Mouse (Mus musculus) forebrain, embryonic 13.5 days (tissue): Measurements from ENCODE around the gene Gm5447. TPM values are rescaled to one million over a fixed set of nuclear protein-coding genes. Genes with fewer than 3 reads are reported as not detected.

ENCODE experiments used
- ATAC-seq: fragments of 200-750 bp; cut with Nextera tagmentation; 2 replicates; pipeline ENCODE4 v1.8.0; 2017
- H3K27ac ChIP-seq: fragments of 300-500 bp; sonication (generic); 2 replicates; pipeline ENCODE4 v1.5.1; 2015; ENCODE audit warnings: inconsistent platforms, mild to moderate bottlenecking, moderate library complexity
- H3K27me3 ChIP-seq: fragments of 300-500 bp; sonication (generic); 2 replicates; pipeline ENCODE4 v1.6.1; 2015; ENCODE audit warnings: mild to moderate bottlenecking, inconsistent platforms
- H3K36me3 ChIP-seq: fragments of 300-500 bp; sonication (generic); 2 replicates; pipeline ENCODE4 v1.6.1; 2015; ENCODE audit warnings: mild to moderate bottlenecking, inconsistent platforms; ENCODE audit not compliant: poor library complexity, severe bottlenecking
- H3K4me1 ChIP-seq: fragments of 300-500 bp; sonication (generic); 2 replicates; pipeline ENCODE4 v1.6.1; 2015; ENCODE audit warnings: inconsistent platforms
- H3K4me2 ChIP-seq: fragments of 300-500 bp; sonication (generic); 2 replicates; pipeline ENCODE4 v1.6.1; 2015; ENCODE audit warnings: inconsistent platforms, mild to moderate bottlenecking, moderate library complexity
- H3K4me3 ChIP-seq: fragments of 300-500 bp; sonication (generic); 2 replicates; pipeline ENCODE4 v1.5.1; 2015; ENCODE audit warnings: mild to moderate bottlenecking, inconsistent platforms
- H3K9ac ChIP-seq: fragments of 300-500 bp; sonication (generic); 2 replicates; pipeline ENCODE4 v1.6.1; 2015; ENCODE audit warnings: mild to moderate bottlenecking, inconsistent platforms
- H3K9me3 ChIP-seq: fragments of 300-500 bp; sonication (generic); replicated peaks from 2 replicates; pipeline ENCODE4 v1.6.1; 2016; ENCODE audit warnings: inconsistent platforms
- WGBS: fragments of 180-500 bp; shearing (Covaris S2); methylation state at CpG from one replicate; pipeline ENCODE4 v1.1.7; 2015; 5-methylcytosine and 5-hydroxymethylcytosine counted together
- polyA plus RNA-seq: library from polyadenylated mRNA; unstranded; fragments of >200 nt; fragmentation: Nextera tagmentation; extraction: Ambion mirVana; gene quantifications from 2 replicates; pipeline ENCODE4 v1.2.1, GENCODE M21; 2015

Gm5447 gene
- polyA plus RNA-seq, 1 experiment from 2014 or later: 0.12 TPM

DNA sequence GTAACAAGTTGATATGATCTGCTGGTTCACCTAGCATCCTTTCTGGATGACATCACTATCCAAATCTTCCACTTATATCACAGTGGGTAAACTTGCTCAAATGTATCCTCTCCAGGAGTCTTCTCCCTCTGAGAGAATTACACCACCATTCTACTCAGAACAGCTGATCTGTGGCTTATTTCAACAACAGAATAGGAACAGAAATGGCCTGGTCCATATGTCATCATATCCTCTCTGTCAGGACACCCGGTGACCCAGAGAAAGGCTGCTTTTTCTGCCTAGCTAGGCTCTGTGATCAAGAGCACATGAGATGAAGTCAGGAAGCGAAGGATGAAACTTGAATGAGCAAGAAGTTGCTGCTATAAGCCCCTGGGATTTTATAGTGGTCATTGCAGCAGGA lies 13.7 kb downstream of the Gm5447 start:
- WGBS: 89% methylated on average over 2 of the region's 2 CpGs
- H3K4me2 ChIP-seq: no peak overlapping the region
- H3K27me3 ChIP-seq: peaks cover 22% of the 10 kb centered on the region
- no peak for ATAC-seq
- H3K9ac ChIP-seq: no peak overlapping the region
- H3K4me3 ChIP-seq: no peak overlapping the region
- no peak overlapping the region for H3K27ac ChIP-seq
- H3K9me3 ChIP-seq: no peaks in the 10 kb centered on the region
- H3K36me3 ChIP-seq: no peaks in the 10 kb centered on the region
- peaks cover 8% of the 10 kb centered on the region for H3K4me1 ChIP-seq

DNA sequence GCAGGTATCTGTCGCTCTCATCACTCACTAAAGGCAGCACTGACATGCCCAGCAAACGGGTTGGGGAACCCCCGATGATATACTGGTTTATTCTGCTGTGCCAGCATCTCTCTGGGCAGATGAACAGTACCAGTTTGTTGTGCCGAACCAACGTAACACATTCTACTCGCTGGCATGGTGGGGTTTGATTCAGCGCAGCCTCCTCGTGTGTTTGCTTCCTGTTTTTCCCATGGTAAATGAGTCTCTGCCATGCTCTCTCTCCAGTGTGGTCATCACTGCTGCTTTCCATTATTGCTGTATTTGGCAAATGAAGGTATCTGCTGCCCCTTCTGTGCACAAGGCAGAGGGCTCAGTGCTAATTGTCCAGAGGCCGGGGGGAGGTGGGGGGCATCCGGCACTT lies 15.7 kb downstream of the Gm5447 start:
- H3K9me3 ChIP-seq: no peaks in the 10 kb centered on the region
- no peak overlapping the region for H3K9ac ChIP-seq
- WGBS: 89% methylated on average over 10 of the region's 10 CpGs
- H3K36me3 ChIP-seq: no peaks in the 10 kb centered on the region
- H3K27ac ChIP-seq: no peak overlapping the region
- H3K4me3 ChIP-seq: no peak overlapping the region
- H3K27me3 ChIP-seq: peaks cover 21% of the 10 kb centered on the region
- no peak overlapping the region for H3K4me2 ChIP-seq
- no peak for ATAC-seq
- H3K4me1 ChIP-seq: peaks cover 8% of the 10 kb centered on the region

DNA sequence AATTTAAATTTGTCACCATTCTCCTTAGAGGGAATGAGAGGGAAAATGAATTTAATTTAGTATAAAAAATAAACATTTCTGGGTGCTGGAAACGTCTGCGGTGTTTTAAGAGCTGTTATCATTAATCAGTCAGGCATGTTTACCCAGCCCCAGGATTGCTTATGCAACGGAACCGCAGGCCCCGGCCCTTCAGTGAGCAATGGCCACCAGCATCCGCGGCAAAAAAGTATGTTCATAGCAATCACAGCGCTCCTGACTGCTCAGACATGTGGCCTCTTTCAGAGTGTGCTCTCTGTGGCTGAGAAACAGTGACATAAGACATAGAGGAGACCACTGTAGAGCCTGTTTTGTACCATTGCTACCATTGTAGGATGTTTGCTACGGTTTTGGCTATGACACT lies 16.2 kb downstream of the Gm5447 start:
- no peaks in the 10 kb centered on the region for H3K36me3 ChIP-seq
- ATAC-seq: no peak
- no peak overlapping the region for H3K9ac ChIP-seq
- H3K27me3 ChIP-seq: peaks cover 20% of the 10 kb centered on the region
- H3K4me2 ChIP-seq: no peak overlapping the region
- no peak overlapping the region for H3K27ac ChIP-seq
- peaks cover 7% of the 10 kb centered on the region for H3K4me1 ChIP-seq
- 90% methylated on average over 9 of the region's 9 CpGs for WGBS
- H3K4me3 ChIP-seq: no peak overlapping the region
- no peaks in the 10 kb centered on the region for H3K9me3 ChIP-seq

DNA sequence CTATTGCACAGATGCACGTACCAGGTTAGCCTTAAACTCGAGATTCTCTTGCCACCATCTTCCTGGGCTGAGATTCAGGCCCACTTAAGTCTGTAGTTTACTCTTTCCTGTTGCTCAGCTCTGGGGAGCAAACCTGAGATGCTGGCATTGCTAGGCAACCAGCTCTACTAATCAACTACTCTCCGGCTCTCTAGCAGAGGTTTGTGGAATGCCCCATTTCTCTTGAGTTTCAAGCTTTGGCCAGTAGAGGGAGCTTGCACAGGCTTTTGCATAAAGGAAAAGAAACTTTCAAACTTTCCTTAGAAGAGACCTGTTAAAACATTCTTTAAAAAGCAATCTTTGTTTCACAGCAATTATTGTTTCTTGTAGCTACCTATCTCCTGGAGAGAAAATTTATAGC lies 19.8 kb downstream of the Gm5447 start:
- H3K4me2 ChIP-seq: no peak overlapping the region
- H3K27me3 ChIP-seq: no peaks in the 10 kb centered on the region
- no peak overlapping the region for H3K9ac ChIP-seq
- H3K9me3 ChIP-seq: no peaks in the 10 kb centered on the region
- no peak overlapping the region for H3K4me3 ChIP-seq
- no peaks in the 10 kb centered on the region for H3K4me1 ChIP-seq
- ATAC-seq: peak; percentile 76; the same call in 1 of the 2 replicates
- H3K27ac ChIP-seq: no peak overlapping the region
- H3K36me3 ChIP-seq: no peaks in the 10 kb centered on the region
- 33% methylated on average over 3 of the region's 3 CpGs for WGBS

DNA sequence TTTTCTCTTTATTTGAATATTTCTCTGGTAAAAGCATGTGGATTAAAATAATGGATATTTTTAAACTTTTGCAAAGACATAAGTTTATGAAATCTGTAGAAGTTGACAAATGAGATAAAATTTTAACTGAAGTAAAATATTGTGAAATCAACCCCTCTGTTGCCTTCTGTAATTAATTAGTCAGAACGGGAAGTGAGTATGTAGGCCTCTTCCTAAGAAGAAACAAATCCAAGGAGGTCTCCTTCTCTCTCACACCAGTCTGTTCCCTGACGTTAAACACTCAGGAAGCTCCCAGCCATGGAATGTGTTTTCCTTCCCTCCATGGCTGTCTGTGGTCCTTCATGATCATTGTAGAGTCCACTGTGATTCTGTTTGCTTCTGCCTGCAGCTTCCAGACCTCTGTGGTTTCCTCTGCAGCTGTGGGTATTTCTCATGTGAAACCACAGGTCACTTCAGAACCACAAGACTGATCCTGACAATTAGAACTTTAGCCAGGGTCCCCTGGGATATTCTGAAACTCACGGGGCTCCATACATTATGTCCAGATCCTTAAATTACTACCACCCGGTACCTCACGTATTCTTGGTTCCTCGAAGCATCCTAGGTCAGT lies 20.4 kb downstream of the Gm5447 start:
- Histone ChIP-seq H3K36me3 (no peaks in the 10 kb centered on the region), H3K27ac (no peak overlapping the region), H3K4me1 (no peaks in the 10 kb centered on the region), H3K27me3 (no peaks in the 10 kb centered on the region), H3K9ac (no peak overlapping the region), H3K9me3 (no peaks in the 10 kb centered on the region), H3K4me2 (no peak overlapping the region), H3K4me3 (no peak overlapping the region)
- WGBS: 87% methylated on average over 6 of the region's 6 CpGs
- no peak for ATAC-seq

DNA sequence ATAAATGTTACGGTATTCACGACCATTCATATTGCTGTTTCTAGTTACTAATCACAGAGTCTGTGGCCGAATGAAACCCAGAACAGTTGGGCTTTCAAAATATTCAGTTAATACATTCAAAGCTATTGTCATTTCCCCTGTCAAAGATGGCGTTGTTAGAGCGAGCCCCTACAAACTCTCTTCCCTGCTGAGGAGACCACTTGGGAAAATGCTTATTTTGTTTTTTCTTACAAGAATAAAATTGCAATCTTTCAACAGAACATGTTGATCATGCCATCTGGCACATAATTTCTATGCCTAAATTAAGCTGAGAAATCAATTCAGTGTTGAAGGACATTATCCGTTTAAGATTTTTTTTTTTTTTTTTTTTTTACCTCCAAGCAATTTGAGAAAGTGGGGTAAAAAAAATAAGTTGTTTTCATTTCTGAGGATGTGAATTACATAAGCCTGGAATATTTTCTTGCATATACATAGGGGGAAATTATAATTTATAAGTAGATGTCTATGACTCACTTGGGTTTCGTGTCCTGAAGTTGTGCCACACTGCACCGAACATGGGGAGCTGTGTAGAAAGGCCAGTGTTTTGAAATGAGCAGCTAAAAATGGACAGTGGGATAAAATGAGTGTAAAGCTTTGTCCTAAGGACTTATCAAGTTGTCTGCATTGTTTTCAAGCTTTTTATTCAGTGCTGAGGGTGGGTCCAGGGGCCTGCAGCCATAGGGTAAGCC lies 23.7 kb downstream of the Gm5447 start:
- Histone ChIP-seq H3K36me3 (no peaks in the 10 kb centered on the region), H3K27ac (no peak overlapping the region), H3K4me2 (no peak overlapping the region), H3K9ac (no peak overlapping the region), H3K9me3 (no peaks in the 10 kb centered on the region), H3K27me3 (no peaks in the 10 kb centered on the region), H3K4me3 (no peak overlapping the region), H3K4me1 (no peaks in the 10 kb centered on the region)
- WGBS: 72% methylated on average over 8 of the region's 8 CpGs
- ATAC-seq: no peak; the same call in 1 of the 2 replicates

DNA sequence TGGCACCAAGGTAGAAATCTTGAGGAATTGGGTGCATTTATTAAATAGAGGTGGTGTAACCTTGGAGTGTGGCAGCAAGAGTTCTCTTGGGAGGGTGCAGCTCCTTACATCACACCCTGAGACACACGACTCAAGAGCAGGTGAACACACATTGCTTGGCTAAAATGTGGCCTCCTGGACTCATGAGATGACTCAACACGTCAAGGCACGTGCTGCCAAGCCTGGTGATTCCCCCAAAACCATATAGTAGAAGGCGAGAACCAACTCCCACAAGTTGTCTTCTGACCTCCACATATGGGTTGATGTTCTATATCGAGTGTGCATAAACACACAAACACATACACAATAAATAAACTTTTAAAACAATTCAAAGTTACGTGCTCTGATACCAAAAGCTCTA lies 25.8 kb downstream of the Gm5447 start:
- Histone ChIP-seq H3K9ac (no peak overlapping the region), H3K4me3 (no peak overlapping the region), H3K27ac (no peak overlapping the region), H3K27me3 (no peaks in the 10 kb centered on the region), H3K36me3 (no peaks in the 10 kb centered on the region), H3K9me3 (no peaks in the 10 kb centered on the region), H3K4me2 (no peak overlapping the region), H3K4me1 (no peaks in the 10 kb centered on the region)
- 81% methylated on average over 6 of the region's 6 CpGs for WGBS
- no peak for ATAC-seq

DNA sequence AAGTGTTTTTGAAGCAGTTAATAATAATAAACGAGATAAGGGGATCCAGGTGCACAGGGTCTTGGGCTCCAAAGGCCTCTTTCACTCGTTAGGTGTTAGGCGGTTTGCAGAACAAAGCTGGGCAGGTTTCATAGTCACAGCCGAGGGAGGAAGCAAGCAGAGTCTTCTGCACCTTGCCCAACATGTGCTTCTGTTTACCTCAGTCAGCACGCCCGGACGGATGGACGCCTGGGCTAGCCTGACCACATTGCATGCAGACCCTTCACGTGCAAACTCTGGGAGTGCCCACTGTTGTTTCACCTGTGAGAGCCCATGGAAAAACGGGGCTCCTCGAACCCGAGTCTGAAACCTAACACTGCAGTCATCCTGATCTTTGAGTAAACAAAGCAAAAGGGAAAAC lies 30.5 kb downstream of the Gm5447 start:
- WGBS: 66% methylated on average over 12 of the region's 12 CpGs
- H3K9me3 ChIP-seq: no peaks in the 10 kb centered on the region
- no peak overlapping the region for H3K4me2 ChIP-seq
- no peak overlapping the region for H3K4me3 ChIP-seq
- ATAC-seq: no peak
- H3K9ac ChIP-seq: no peak overlapping the region
- H3K27ac ChIP-seq: no peak overlapping the region
- no peaks in the 10 kb centered on the region for H3K36me3 ChIP-seq
- no peaks in the 10 kb centered on the region for H3K27me3 ChIP-seq
- H3K4me1 ChIP-seq: no peaks in the 10 kb centered on the region

DNA sequence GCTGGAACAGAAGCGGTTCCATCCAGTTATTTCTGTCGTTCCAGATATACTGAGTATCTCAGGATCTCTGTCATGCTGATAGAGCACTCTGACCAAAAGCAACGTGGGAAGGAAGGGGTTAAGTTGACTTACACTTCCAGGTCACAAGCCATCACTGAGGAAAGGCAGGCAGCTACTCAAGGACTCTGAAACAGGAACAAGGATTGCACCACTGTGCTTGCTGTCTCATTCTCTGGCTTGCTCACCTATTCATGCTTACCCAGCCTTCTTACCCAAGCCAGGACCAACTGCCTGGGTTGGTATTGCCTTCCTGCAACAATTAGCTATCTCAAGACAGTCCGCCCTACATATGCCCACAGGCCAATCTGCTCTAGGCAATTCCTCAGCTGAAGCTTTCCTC lies 31.0 kb downstream of the Gm5447 start:
- Histone ChIP-seq H3K27ac (no peak overlapping the region), H3K4me3 (no peak overlapping the region), H3K4me2 (no peak overlapping the region), H3K9me3 (no peaks in the 10 kb centered on the region), H3K27me3 (no peaks in the 10 kb centered on the region), H3K9ac (no peak overlapping the region), H3K36me3 (no peaks in the 10 kb centered on the region), H3K4me1 (no peaks in the 10 kb centered on the region)
- 77% methylated on average over 4 of the region's 4 CpGs for WGBS
- ATAC-seq: no peak

DNA sequence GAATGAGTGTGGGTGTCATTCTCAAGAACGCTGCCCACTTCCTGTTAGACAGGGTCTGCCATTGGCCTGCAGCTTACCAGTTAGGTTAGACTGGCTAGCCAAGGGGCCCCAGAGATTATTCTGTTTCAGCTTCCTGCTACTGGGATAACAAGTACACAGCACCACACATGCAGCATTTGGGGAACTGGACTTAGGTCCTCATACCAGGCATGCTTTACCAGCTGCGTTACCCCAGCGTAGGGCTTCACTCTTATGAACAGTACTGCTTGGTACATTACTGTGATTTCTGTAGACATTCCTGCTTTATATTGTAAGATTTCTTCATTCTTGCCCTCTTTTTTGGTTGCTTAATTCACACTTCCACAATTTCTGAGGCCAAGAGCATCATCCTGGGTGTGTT lies 43.5 kb downstream of the Gm5447 start:
- Histone ChIP-seq H3K27ac (no peak overlapping the region), H3K9ac (no peak overlapping the region), H3K9me3 (no peaks in the 10 kb centered on the region), H3K4me1 (no peaks in the 10 kb centered on the region), H3K4me2 (no peak overlapping the region), H3K36me3 (no peaks in the 10 kb centered on the region), H3K4me3 (no peak overlapping the region), H3K27me3 (no peaks in the 10 kb centered on the region)
- ATAC-seq: no peak
- WGBS: 100% methylated on average over 3 of the region's 3 CpGs

DNA sequence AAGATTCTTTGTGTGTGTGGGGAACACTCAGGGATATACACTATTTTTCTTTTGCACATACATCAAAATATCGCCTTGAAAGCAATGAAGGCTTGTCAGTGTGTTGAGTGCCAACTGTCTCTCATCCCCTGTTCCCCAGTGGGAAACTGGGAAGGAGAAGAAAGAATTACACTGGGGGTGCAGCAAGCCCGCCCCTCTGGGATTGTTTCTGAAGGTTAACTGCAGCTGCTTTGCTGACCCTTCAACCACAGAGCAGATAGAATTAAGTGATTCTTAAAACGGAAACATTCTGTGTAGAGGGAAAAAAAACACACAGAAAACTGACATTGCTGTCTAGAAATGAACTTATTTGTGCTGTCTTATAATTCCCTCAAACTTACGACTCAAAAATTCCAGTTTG lies 47.5 kb downstream of the Gm5447 start:
- Histone ChIP-seq H3K4me3 (no peak overlapping the region), H3K4me1 (no peaks in the 10 kb centered on the region), H3K36me3 (no peaks in the 10 kb centered on the region), H3K4me2 (no peak overlapping the region), H3K27me3 (no peaks in the 10 kb centered on the region), H3K9me3 (no peaks in the 10 kb centered on the region), H3K9ac (no peak overlapping the region), H3K27ac (no peak overlapping the region)
- WGBS: 73% methylated on average over 4 of the region's 4 CpGs
- no peak for ATAC-seq

DNA sequence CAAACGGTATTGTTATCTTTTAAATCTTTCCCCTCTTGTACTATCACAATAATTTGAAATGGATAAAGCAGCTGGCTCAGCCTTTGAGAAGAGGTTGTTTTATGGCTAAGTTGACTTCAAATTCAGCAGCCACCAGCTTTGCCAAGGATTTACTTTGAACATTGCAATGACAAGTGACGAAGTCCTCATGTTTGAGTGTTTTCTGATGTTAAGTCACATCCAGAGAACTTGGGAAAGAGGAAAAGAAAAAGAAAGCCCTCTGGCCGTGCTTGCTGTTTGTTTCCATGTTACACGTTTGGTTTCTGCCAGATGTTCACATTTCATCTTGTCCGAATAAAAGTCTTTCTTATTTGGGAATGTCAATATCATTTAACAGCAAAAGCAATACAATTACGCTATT lies 47.9 kb downstream of the Gm5447 start:
- Histone ChIP-seq H3K9ac (no peak overlapping the region), H3K9me3 (no peaks in the 10 kb centered on the region), H3K4me3 (no peak overlapping the region), H3K27ac (no peak overlapping the region), H3K4me2 (no peak overlapping the region), H3K4me1 (no peaks in the 10 kb centered on the region), H3K36me3 (no peaks in the 10 kb centered on the region), H3K27me3 (no peaks in the 10 kb centered on the region)
- ATAC-seq: no peak
- WGBS: 86% methylated on average over 6 of the region's 6 CpGs

DNA sequence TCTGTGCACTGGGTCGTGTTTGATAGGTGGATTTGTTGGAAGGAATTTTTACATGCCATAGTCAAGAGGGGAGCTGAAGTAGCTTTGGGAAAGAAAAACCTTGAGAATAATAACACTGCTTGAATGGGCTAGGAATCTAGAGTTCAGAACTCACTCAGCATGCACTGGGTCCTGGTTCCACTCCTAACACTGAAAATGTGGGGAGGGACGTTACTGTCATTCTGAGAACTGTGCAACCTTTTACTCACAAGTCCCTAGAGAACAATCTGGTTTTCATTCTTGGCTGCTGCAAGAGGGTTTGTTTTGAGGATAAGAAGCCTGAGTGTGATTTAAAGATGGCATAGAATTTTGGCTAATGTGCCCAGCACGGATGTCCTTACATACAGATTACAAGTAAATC lies 49.7 kb downstream of the Gm5447 start:
- Histone ChIP-seq H3K36me3 (no peaks in the 10 kb centered on the region), H3K9me3 (no peaks in the 10 kb centered on the region), H3K4me2 (no peak overlapping the region), H3K27me3 (no peaks in the 10 kb centered on the region), H3K4me3 (no peak overlapping the region), H3K9ac (no peak overlapping the region), H3K27ac (no peak overlapping the region), H3K4me1 (no peaks in the 10 kb centered on the region)
- 83% methylated on average over 3 of the region's 3 CpGs for WGBS
- ATAC-seq: no peak
